Mouse (Mus musculus) cerebellum, postnatal 10 days (tissue): ENCODE measurements around the gene Vwa5b1.

ENCODE experiments used
- DNase-seq, 2 experiments: peaks; one replicate each; pipeline ENCODE4 v3.0.0; 2021; ENCODE audit warnings: mixed read lengths in 2 of 2

The Vwa5b1 gene

DNA sequence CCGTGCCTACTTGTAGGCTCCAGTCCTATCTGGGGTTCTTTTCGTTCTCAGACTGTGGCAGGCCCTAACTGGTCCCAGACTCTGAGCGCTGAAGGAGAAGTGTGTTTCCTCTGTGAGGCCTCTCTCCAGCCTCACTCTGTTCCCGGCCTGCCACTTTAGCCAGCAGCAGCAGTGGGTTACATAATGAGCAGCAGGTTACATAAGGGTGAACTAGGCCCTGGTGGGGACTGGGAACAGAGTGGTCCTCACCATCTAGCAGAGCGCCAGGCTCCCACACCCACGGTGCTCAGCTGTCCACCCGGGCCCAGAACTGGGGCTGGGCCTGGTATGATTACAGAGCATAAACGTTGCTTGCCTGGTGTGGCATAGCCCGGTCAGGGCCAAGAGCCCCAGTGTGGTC, 110.9 kb downstream of the Vwa5b1 start:
- DNase-seq = peak in 1 of 2 experiments; percentile 18

DNA sequence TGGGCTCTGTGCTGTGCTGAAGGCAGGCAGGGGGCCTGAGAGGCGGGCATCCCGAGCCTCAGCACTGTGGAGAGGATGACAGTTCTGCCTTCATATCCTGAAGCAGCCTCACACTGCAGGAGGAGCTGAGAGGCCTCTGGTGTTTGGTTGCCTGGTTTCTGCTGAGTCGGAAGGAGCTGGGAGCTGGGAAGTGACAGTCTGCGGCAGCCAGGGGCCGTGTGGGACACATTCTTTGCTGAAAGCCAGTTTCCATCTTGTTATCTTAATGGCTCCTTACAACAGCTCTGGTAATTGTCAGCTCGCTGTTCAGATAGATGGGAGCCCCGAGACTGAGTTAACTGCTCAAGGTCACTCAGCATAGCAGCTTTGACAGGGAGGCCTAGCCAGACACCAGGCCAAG, 111.9 kb downstream of the Vwa5b1 start:
- DNase-seq = peak in 1 of 2 experiments; percentile 11

DNA sequence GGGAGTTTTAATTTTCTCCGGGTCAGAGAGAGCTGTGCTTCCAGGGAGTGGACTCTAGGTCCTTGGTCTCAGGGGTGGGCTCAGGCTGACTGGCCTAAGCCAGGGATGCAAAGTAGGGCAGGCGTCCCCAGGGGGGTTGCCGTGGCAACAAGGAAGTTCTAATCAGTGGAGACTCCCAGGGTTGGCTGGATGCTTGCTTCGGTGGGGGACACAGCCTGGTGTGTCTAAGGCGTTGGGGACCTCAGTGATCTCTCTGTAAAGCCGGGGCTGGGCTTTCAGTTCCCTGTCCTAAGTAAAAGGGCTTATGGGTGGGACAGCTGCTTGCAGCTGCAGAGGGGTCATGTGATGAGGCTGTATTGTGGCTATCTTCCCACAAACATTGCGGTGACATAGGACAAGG, 113.4 kb downstream of the Vwa5b1 start:
- peak; percentile 64 to 73 for DNase-seq

DNA sequence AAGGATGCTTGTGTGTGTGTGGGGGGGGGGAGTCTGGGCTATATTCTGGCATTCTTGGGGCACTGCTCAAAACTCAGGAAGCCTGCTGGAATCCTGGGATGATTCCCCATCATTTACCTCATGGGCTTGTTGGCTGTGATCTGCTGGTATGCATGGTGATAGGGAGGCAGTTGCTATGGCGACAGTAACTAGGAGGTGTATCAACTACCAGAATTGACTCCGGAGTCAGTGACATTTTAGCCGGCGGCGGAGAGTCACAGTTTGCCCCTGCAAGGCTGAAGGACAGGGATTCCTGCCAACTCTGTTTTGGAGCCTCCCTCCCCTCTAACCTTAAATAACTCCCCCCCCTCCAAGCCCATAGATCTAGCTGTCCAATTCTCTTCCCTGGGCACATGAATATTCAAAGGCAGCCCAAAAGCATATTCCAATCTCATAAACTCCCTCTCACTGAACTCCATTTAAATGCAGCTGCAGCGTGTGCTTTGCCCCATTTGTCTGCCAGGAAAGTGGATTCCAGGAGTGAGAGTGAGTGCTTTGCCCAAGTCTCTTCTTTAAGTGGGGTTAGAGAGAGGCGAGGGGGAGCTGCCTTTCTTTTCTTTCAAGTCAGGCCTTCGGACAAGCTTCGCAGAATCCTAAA, 118.4 kb downstream of the Vwa5b1 start:
- DNase-seq = peak; percentile 61 to 64

DNA sequence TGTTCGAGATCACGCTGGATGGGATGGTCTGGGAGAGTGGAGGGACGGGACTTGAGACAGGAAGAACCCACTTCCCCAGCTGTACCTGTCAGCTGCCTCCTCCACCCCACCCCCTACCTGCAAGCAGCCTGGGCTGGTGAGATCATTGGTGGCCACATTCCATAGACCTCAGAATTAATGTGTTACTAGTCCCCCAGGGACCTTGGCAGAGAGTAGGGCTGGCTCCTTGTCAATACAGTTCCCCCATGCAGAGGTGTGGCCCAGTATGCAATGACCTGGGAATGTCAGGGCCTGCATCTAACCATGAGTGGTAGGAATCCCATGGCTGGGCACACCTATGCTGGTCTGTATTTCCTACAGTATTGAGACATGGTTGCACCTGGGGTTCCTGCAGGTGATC, 119.2 kb downstream of the Vwa5b1 start:
- no peak for DNase-seq
